Mouse (Mus musculus) brain, embryonic 14.5 days (tissue): ENCODE results near the gene Lrba.

Experiments used
- CTCF ChIP-seq: fragments of 200-500 bp; IDR thresholded peaks from 2 replicates; pipeline ENCODE4 v1.5.1; 2012; ENCODE audit warnings: inconsistent platforms, mild to moderate bottlenecking, moderate library complexity, borderline replicate concordance; ENCODE audit not compliant: insufficient read depth, insufficient read length; ENCODE audit errors: extremely low read depth
- POLR2A ChIP-seq: fragments of 200-500 bp; IDR thresholded peaks from 2 replicates; pipeline ENCODE4 v1.6.1; 2012; ENCODE audit warnings: mild to moderate bottlenecking, inconsistent platforms, borderline replicate concordance; ENCODE audit not compliant: poor library complexity, insufficient read depth, insufficient read length, severe bottlenecking; ENCODE audit errors: extremely low read depth

DNA sequence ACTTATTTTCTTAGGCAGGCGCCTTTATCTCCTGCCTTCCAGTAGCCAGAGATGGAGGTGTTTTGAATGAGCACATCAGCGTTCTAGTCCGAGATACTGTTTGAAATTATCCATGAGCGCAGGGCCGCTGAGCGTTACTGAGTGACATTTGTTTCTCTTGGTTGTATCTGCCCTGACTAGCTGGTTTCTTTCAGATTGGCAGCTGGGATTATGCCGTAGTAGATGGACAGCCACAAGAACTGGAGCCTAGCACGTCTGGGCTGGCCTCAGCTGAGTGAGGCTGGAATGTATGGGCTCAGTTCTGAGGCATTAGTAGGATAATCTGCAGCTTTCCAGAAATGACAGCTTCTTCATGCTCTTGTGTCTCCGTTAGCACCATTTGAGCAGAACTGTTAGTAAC, 500.6 kb downstream of the Lrba start:
- TF ChIP-seq CTCF (no peak), POLR2A (no peak)
